Mouse (Mus musculus): ENCODE results near the gene Pacsin1.

GRCm38 (mm10) chr17:27686395-27686794 lies 31.1 kb downstream of the Pacsin1 start:
- TF ChIP-seq POLR2A (IDR thresholded peaks at IDR 0.05; ENCODE audit: control insufficient read depth, extremely low read depth, insufficient read depth, low read length, poor library complexity) (no peak), CTCF (IDR thresholded peaks at IDR 0.05; ENCODE audit: borderline replicate concordance, control insufficient read depth, extremely low read depth, insufficient read depth, low read length, poor library complexity) (no peak)

All from thymus, adult 2 months (tissue).